Mouse (Mus musculus) CH12.LX (cell line): ENCODE data around the gene Adad2. TPM values are rescaled to one million over a fixed set of nuclear protein-coding genes. Genes with fewer than 3 reads are reported as not detected.

ENCODE experiments used
- DNase-seq: peaks from one replicate; pipeline ENCODE4 v3.0.0-alpha.2; 2013; ENCODE audit errors: extremely low read depth
- H3K27ac ChIP-seq: 2 replicates; pipeline ENCODE4 v1.5.1; 2012; ENCODE audit warnings: low read depth, mild to moderate bottlenecking, control low read depth, moderate library complexity; ENCODE audit not compliant: insufficient read depth
- H3K27me3 ChIP-seq: replicated peaks from 2 replicates; pipeline ENCODE3; 2012; ENCODE audit warnings: inconsistent platforms
- H3K36me3 ChIP-seq, 2 experiments: replicated peaks in 1 of 2; 2 replicates each; pipeline versions ENCODE3 to v1.6.1; 2012; ENCODE audit warnings: inconsistent platforms in 1 of 2, low read length in 1 of 2, mild to moderate bottlenecking in 1 of 2, mixed read lengths in 1 of 2, moderate library complexity in 1 of 2; ENCODE audit not compliant: control insufficient read depth in 1 of 2, insufficient read depth in 1 of 2
- H3K4me1 ChIP-seq, 2 experiments: 2 replicates each; pipeline ENCODE4 v1.6.1; 2012; ENCODE audit warnings: inconsistent platforms in 1 of 2, moderate library complexity in 1 of 2; ENCODE audit not compliant: insufficient read depth in 2 of 2, control insufficient read depth in 1 of 2
- H3K4me2 ChIP-seq: 2 replicates; pipeline ENCODE4 v1.6.1; 2012; ENCODE audit warnings: low read depth, mild to moderate bottlenecking, control low read depth; ENCODE audit not compliant: poor library complexity, insufficient read depth, severe bottlenecking
- H3K4me3 ChIP-seq, 3 experiments: fragments of 150-350 bp in 1 of 3; sonication (generic) in 1 of 3; replicated peaks in 1 of 3; 2 replicates each; pipeline versions ENCODE3 to v1.5.1; 2011 to 2012; ENCODE audit warnings: low read depth in 2 of 3, low read length in 2 of 3, mild to moderate bottlenecking in 2 of 3, moderate library complexity in 2 of 3, control low read depth in 1 of 3, improper control_type of control experiment in 1 of 3, inconsistent platforms in 1 of 3, mixed read lengths in 1 of 3; ENCODE audit not compliant: poor library complexity in 1 of 3
- H3K79me2 ChIP-seq: replicated peaks from 2 replicates; pipeline ENCODE4 v1.6.1; 2012; ENCODE audit warnings: mild to moderate bottlenecking, moderate library complexity; ENCODE audit not compliant: control insufficient read depth, poor library complexity, insufficient read depth, severe bottlenecking; ENCODE audit errors: extremely low read depth
- H3K9ac ChIP-seq: 2 replicates; pipeline ENCODE4 v1.6.1; 2012; ENCODE audit warnings: low read depth, mild to moderate bottlenecking, control low read depth, moderate library complexity; ENCODE audit not compliant: insufficient read depth
- H3K9me3 ChIP-seq: replicated peaks from 2 replicates; pipeline ENCODE3; 2012; ENCODE audit warnings: low read length, inconsistent platforms, mixed read lengths
- BHLHE40 ChIP-seq: IDR thresholded peaks from 2 replicates; pipeline ENCODE4 v1.6.1; 2011; ENCODE audit warnings: mild to moderate bottlenecking, low read depth, low read length, improper control_type of control experiment
- CHD1 ChIP-seq: IDR thresholded peaks from 2 replicates; pipeline ENCODE4 v1.6.1; 2012; ENCODE audit warnings: low read depth, low read length, improper control_type of control experiment, inconsistent platforms
- CTCF ChIP-seq, 2 experiments: IDR thresholded peaks in 1 of 2; conservative IDR thresholded peaks in 1 of 2; 2 replicates each; pipeline ENCODE4 v1.5.1; 2011 to 2012; ENCODE audit warnings: low read depth in 2 of 2, low read length in 2 of 2, improper control_type of control experiment in 1 of 2, inconsistent platforms in 1 of 2, mild to moderate bottlenecking in 1 of 2, moderate library complexity in 1 of 2
- E2F4 ChIP-seq: IDR thresholded peaks from 2 replicates; pipeline ENCODE4 v1.6.1; 2011; ENCODE audit warnings: low read depth, low read length, improper control_type of control experiment; ENCODE audit not compliant: insufficient replicate concordance
- ETS1 ChIP-seq: conservative IDR thresholded peaks from 2 replicates; pipeline ENCODE4 v1.6.1; 2012; ENCODE audit warnings: low read depth, mild to moderate bottlenecking, inconsistent platforms, low read length, improper control_type of control experiment, moderate library complexity
- GABPA ChIP-seq: IDR thresholded peaks from 2 replicates; pipeline ENCODE4 v1.6.1; 2012; ENCODE audit warnings: low read depth, low read length, improper control_type of control experiment, inconsistent platforms; ENCODE audit not compliant: insufficient replicate concordance
- HCFC1 ChIP-seq: IDR thresholded peaks from 2 replicates; pipeline ENCODE4 v1.6.1; 2012; ENCODE audit warnings: low read depth, mild to moderate bottlenecking, inconsistent platforms, low read length, improper control_type of control experiment
- KAT2A ChIP-seq: IDR thresholded peaks from 2 replicates; pipeline ENCODE4 v1.6.1; 2012; ENCODE audit warnings: low read length, improper control_type of control experiment, inconsistent platforms; ENCODE audit not compliant: insufficient replicate concordance
- MAX ChIP-seq: IDR thresholded peaks from 2 replicates; pipeline ENCODE4 v1.6.1; 2011; ENCODE audit warnings: low read length, improper control_type of control experiment
- MYC ChIP-seq: IDR thresholded peaks from 2 replicates; pipeline ENCODE4 v1.6.1; 2011; ENCODE audit warnings: low read depth, mild to moderate bottlenecking, improper control_type of control experiment, low read length
- PAX5 ChIP-seq: IDR thresholded peaks from 2 replicates; pipeline ENCODE4 v1.6.1; 2012; ENCODE audit warnings: low read length, inconsistent platforms, mixed read lengths
- RAD21 ChIP-seq: IDR thresholded peaks from 2 replicates; pipeline ENCODE4 v1.6.1; 2011; ENCODE audit warnings: low read depth, mild to moderate bottlenecking, low read length, improper control_type of control experiment, moderate library complexity
- SIN3A ChIP-seq: IDR thresholded peaks from 2 replicates; pipeline ENCODE4 v1.6.1; 2012; ENCODE audit warnings: low read length, improper control_type of control experiment, inconsistent platforms
- ZC3H11A ChIP-seq: IDR thresholded peaks from 2 replicates; pipeline ENCODE4 v1.6.1; 2012; ENCODE audit warnings: low read depth, mild to moderate bottlenecking, inconsistent platforms, low read length, improper control_type of control experiment
- ZKSCAN1 ChIP-seq: IDR thresholded peaks from 2 replicates; pipeline ENCODE4 v1.6.1; 2012; ENCODE audit warnings: low read depth, inconsistent platforms, low read length, improper control_type of control experiment, borderline replicate concordance
- ZNF384 ChIP-seq: IDR thresholded peaks from 2 replicates; pipeline ENCODE4 v1.6.1; 2012; ENCODE audit warnings: low read depth, low read length, improper control_type of control experiment, inconsistent platforms
- dilution Hi-C: fragments of 300-500 bp; cut with MboI; formaldehyde crosslinking; loops from 2 replicates; pipeline ENCODE4 v1.14.3; 2020; ENCODE audit warnings: low sequenced_read_pairs; ENCODE audit not compliant: extremely low pct_unique_long_range_greater_than_20kb, extremely low pct_ligation_motif_present
- in situ Hi-C: fragments of 300-500 bp; cut with MboI; formaldehyde crosslinking; loops from 3 replicates; pipeline ENCODE4 v1.14.3; 2019; ENCODE audit warnings: low sequenced_read_pairs, low pct_ligation_motif_present, low pct_unique_long_range_greater_than_20kb, mixed read lengths
- polyA plus RNA-seq: library from polyadenylated mRNA; unstranded; fragments of >175 nt; gene quantifications from 2 replicates; pipeline ENCODE4 v1.2.1, GENCODE M21; 2012; ENCODE audit warnings: low read depth; ENCODE audit not compliant: insufficient read length
- total RNA-seq, 2 experiments: library from RNA; depleted of rRNA; stranded (reverse); fragments of 300-350 nt in 1 of 2; fragments of >200 nt in 1 of 2; gene quantifications; 2 replicates each; pipeline ENCODE4 v1.2.3; 2012 to 2014

The Adad2 gene
- total and polyA plus RNA-seq, 3 experiments, result not detected

GRCm38 (mm10) chr8:119606224-119606623 is 6.3 kb upstream of the Adad2 start:
- peaks cover 14% of the 10 kb centered on the region for H3K9me3 ChIP-seq
- no peak for TF ChIP-seq SIN3A
- TF ChIP-seq E2F4, result no peak
- TF ChIP-seq RAD21, result peak; percentile 11
- no peak for TF ChIP-seq KAT2A
- TF ChIP-seq HCFC1, result no peak
- peak in 1 of 2 experiments; percentile 61; a peak in 2 of 4 replicates for TF ChIP-seq CTCF (conservative IDR thresholded peaks at IDR 0.05 in 1 of 2, IDR thresholded peaks at IDR 0.05 in 1 of 2; ENCODE audit: low read depth in 2 of 2, low read length in 2 of 2)
- TF ChIP-seq MYC, result peak; percentile 78
- TF ChIP-seq ZC3H11A, result no peak
- peak; percentile 84 for TF ChIP-seq ZNF384
- no peak for TF ChIP-seq MAX
- TF ChIP-seq, all 38 proteins: peak for 4
- in situ Hi-C loops (loop anchor here (5.0 kb wide), 1 partner anchor 104 kb away; the partner anchor contains the start of gene Slc38a8), dilution Hi-C loops (no loop called here)
- Histone ChIP-seq H3K79me2 (peaks cover 10% of the 10 kb centered on the region; the same call in 1 of the 2 replicates), H3K27ac (no peak overlapping the region), H3K4me3 (no peak overlapping the region), H3K36me3 (peaks cover 17 to 23% of the 10 kb centered on the region in 2 experiments), H3K4me1 (peaks cover 7 to 21% of the 10 kb centered on the region in 2 experiments), H3K4me2 (no peak overlapping the region), H3K9ac (no peak overlapping the region), H3K27me3 (peaks cover 12% of the 10 kb centered on the region)
- no peak for DNase-seq

GRCm38 (mm10) chr8:119615096-119615495 is 2.5 kb downstream of the Adad2 start:
- Histone ChIP-seq H3K27me3 (peaks cover 77% of the 10 kb centered on the region), H3K36me3 (no peaks in the 10 kb centered on the region), H3K27ac (no peak overlapping the region), H3K9ac (no peak overlapping the region), H3K9me3 (peaks cover 5% of the 10 kb centered on the region), H3K79me2 (no peaks in the 10 kb centered on the region), H3K4me1 (peaks cover 13% of the 10 kb centered on the region in 2 experiments), H3K4me2 (no peak overlapping the region), H3K4me3 (no peak overlapping the region)
- in situ Hi-C loops, result loop anchor here (5.0 kb wide), 1 partner anchor 178 kb away; no protein-coding TSS in a partner anchor
- no peak for DNase-seq
- TF ChIP-seq BHLHE40 (no peak), CHD1 (no peak), MYC (no peak), ZNF384 (no peak)
- dilution Hi-C loops, result no loop called here

GRCm38 (mm10) chr8:119616358-119616757 is 3.8 kb downstream of the Adad2 start:
- Histone ChIP-seq H3K79me2 (no peaks in the 10 kb centered on the region), H3K27ac (no peak overlapping the region), H3K9ac (no peak overlapping the region), H3K9me3 (peaks cover 5% of the 10 kb centered on the region), H3K4me1 (peaks cover 13% of the 10 kb centered on the region in 2 experiments), H3K36me3 (no peaks in the 10 kb centered on the region), H3K27me3 (peaks cover 80% of the 10 kb centered on the region), H3K4me2 (peak overlapping the region; percentile 21; the same call in 1 of the 2 replicates), H3K4me3 (no peak overlapping the region)
- no peak for TF ChIP-seq ETS1
- no peak for TF ChIP-seq ZKSCAN1
- TF ChIP-seq GABPA, result no peak
- no peak for TF ChIP-seq RAD21
- no peak for TF ChIP-seq PAX5
- no peak for TF ChIP-seq SIN3A
- no peak for TF ChIP-seq E2F4
- TF ChIP-seq MAX, result no peak
- dilution Hi-C loops, result no loop called here
- DNase-seq, result no peak
- in situ Hi-C loops, result loop anchor here (5.0 kb wide), 1 partner anchor 179 kb away; no protein-coding TSS in a partner anchor
